Mouse (Mus musculus) effector memory CD4-positive, alpha-beta T cell, adult 7 months (primary cell): ENCODE measurements around the gene Nploc4. TPM values are rescaled to one million over a fixed set of nuclear protein-coding genes. Genes with fewer than 3 reads are reported as not detected.

ENCODE experiments used
- polyA plus RNA-seq: library from polyadenylated mRNA; unstranded; fragments of 100-300 nt; shearing (Covaris generic); gene quantifications from one replicate; pipeline ENCODE4 v1.2.1, GENCODE M21; 2017

Nploc4 gene
- 50.4 TPM for polyA plus RNA-seq

DNA sequence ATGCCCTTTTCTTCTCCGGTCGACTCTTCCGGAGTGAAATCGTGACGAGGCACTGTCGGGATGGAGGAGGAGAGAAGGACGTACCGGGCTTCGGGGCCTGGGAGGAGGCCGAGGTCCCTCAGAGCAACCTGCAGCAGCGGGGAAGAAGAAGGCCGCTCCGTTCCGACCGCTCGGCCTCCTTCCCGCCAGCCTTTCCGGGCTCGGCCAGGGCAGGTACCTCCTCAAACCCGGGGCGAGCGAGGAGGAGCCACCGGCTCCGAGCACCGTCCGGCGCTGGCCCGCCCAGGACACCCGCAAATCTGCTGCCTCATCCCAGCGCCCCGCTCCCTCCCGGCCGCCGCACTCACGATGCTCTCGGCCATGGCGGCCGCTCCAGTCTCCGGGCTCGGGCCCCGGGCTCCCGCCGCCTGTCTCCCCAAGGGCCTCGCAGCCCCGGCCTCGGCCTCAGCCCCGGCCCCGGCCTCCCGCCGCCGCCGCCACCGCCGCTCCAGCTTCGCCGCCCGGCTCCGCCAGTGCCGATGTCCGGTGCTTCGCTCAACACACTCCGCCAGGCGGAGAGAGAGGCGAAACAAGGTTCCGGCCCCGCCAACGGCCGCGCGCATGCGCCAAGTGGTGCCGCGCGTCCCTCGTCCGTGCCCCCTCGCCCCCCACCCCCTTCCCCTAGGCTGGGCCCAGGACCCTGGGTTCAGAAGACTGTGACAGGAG is at the start of gene Nploc4:
Nploc4 (minus strand) TSS at position 557 of the 705 bp plus-strand sequence.

DNA sequence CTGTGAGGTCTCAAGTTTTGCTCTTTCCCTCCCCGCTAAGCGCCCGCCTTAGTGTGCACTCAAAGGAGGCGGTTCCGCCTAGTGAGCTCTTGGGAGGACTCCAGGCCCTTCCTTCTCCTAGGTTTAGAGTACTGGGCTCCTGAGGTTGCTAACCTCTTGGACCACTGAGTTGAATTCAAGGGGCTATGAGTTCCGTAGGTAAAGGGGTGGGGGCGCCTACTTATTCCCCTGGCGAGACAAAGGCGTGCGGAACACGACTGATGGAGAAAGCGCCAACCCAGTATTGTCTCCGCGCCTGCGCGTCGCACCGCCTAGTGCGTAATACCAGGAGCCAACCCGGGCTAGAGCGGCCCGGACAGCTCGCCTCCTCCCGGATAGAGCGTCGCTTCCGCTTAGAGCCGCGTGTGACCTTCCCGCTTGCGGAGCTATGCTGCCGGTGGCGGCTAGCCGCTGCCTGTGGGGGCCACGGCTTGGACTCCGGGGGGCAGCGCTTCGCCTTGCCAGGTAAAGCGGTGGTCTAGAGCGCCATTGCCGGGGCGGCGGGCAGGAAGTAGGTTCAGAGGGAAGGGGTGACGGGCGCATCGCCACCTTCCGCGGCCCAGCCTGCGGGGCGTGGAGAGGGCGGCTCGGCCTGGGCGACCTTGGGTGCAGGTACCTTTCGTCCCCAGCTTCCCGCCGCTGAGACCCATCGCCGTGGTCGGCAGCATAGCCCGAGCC is 46.9 kb upstream of the Nploc4 start, which contains the start of gene Mrpl12:
Mrpl12 (plus strand) TSS at position 349 of the 717 bp plus-strand sequence.

DNA sequence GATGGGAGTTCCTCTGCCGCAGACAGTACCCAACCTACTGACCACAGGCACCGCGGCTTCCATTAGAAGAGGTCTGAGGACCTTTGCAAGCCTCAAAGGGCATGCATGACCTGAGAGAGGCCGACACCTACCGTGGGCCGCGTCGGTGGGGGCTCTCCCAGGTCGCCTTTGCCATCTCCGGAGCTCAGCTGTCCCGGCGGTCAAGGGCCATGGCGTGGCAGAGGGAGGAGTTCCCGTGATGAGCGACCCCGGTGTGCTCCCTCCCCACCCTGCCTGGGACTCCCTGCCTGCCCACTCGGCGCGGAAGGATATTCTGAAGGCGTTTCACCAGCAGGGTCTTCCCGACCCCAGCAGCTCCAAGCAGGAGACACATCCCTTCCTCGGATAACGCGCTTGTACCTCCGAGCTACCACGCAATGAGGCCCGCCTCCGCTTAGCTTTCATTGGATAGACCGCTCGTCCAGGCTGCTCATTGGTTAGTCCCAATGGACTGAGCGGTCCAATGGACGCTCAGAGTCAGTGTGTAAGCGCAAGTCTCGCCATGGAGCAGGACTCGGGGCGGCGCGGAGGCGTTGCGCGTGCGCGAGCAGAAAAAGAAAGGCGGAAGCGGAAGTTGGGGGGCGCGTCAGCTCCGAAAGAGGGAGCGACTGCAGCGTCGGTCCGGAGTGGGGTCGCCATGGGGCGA is 29.7 kb upstream of the Nploc4 start, which contains the start of gene Arl16:
Arl16 (minus strand) TSS at position 557 of the 685 bp plus-strand sequence.

DNA sequence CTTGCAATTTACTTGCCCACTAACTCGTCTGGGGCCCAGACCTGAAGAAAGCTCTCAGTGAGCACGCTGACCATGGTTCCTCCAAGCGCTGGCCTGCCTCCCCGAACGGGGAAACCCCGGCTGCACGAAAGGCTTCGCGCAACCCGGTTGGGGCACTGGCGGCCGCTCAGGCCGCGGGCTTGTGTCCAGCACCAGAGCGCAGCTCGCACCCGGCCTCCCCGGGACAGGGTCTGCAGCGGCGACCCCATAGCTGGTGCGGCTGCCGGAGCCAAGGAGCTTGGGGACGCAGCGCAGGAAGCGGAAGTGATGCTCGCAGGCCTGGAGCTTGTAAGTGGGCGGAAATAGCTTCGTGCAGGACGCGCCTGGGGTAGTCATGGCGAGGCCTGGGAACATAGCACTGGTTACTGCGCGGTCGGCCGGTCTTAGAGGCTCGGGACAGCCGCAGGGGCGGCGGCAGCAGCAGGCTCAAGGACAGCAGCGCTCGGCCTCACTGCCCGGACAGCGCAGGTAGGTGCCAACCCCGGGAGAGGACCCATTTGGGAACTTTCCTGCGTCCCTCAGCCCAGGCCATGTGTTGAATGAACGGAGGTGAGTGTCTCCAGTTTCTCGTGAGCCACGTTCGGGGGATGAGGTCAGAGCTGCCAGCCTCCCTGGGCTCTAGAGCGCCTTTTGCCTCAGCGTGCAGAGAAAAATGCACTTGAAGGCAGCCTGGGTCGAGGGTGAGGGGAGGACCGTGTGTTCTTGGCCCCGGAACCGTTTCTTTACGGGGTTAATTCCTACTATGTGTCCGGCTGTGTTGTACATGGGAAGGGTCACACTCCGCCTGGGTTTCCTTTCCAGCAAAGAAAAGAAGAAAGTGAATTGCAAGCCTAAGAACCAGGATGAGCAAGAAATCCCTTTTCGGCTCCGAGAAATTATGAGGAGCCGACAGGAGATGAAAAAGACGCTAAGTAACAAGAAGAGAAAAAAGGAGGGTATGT is 20.6 kb upstream of the Nploc4 start, which contains the start of the genes Oxld1 and Ccdc137:
Oxld1 (minus strand) TSS at position 297 of the 980 bp plus-strand sequence.
Ccdc137 (plus strand) TSS at position 344 of the 980 bp plus-strand sequence.

DNA sequence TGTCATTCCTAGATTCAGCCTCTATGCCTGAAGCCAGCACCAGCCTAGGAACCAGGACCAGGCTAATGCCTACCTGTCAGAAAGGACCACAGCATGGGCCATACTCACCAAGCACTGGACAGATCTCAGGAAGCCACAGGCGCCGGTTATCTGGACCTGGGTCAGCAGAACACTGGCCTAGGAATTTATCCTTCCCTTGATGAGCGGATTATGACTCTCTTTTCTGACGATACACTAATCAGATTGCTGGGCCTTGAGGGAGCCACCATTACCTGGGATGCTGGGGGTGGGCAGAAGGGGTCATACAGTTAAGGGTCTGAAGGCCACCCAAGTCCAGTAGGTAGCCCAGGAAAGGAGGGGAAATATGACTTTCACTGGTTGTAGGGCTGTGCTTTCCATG is 15.8 kb upstream of the Nploc4 start, which contains the start of gene Pde6g:
Pde6g (minus strand) TSS at position 195 of the 400 bp plus-strand sequence.

DNA sequence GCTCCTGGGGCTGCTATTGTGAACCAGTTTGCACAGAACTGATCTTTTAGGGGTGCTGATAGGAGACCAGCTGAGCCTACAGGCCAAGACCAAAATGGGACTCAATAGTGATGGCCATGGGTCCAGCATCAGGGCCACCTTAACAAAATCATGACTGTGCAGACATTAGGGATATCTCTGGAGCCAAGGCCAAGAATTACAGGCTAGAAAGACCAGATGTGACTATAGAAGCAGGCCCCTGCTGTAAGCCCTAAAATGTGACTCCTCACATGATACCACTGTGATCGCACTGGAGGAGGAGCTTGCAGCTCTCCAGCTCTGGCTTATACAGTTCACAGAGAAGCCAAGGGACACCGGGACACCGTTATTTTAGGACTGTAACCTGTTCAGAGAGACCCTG is 4.8 kb upstream of the Nploc4 start, which contains the start of gene Tspan10:
Tspan10 (plus strand) TSS at position 301 of the 400 bp plus-strand sequence.

DNA sequence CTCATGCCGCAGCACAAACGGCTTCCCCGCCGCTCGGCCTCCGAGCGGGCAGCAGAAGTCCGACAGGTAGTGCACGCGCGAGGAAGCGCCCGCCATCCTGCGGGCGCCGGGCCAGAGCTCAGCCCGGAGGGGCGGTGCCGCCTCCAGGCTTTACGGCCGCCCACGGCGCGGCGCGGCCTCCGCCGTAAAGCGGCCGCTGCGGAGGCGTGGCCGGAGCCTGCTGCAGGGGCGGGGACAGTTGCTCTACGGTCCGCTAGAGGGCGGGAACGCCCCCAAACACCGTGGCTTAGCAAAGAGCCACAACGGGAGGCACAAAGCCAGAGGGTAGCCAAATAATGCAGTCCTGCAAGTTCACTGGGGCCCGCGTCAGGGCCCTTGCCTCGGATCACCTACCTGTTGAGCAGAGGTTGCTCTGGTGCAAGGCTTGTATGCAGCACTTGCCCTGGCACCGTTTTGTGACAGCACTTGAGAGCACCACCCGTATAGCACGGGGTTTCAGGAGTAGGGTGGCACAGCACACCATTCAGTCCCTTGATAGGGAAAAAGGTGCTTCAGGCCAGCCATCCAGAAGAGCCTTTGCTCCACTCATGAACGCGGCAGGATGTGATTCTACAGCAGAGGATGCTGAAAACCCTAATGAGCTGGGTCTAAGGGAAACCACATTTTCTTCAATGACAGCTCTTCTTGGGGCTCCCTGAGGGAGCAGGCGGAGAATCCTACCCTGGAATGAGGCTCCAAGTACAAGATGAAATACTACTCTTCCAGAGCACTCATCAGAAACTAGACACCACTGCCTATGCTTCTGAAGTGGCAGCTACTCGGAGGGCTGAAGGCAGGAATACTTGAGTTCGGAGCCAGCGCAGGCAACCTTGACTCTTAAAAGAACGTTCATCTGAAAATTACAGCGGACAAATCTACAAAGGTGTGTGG is 58.6 kb downstream of the Nploc4 start, which contains the start of gene Faap100:
Faap100 (minus strand) TSS at position 154 of the 930 bp plus-strand sequence.

DNA sequence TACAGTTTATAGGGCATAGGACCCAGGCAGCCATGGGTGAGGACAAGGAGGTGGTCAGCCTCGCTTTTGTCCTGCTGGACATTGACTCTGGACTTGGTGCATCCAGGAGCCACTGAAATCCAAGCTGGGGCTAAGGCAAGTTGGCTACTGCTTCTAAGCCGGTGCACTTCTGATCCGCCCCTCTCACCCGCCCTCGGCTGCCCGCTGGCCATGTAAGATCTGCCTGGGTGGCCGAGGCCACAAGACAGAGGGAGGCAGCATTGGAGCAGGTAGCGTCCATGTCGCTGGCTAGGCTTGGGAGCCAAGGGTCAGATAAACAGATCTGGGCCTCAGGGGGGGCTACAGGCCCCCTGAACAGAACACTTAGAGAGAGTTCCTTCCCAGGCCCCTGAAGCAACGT is 76.2 kb downstream of the Nploc4 start, which contains the start of gene Fscn2:
Fscn2 (plus strand) TSS at position 240 of the 400 bp plus-strand sequence.

DNA sequence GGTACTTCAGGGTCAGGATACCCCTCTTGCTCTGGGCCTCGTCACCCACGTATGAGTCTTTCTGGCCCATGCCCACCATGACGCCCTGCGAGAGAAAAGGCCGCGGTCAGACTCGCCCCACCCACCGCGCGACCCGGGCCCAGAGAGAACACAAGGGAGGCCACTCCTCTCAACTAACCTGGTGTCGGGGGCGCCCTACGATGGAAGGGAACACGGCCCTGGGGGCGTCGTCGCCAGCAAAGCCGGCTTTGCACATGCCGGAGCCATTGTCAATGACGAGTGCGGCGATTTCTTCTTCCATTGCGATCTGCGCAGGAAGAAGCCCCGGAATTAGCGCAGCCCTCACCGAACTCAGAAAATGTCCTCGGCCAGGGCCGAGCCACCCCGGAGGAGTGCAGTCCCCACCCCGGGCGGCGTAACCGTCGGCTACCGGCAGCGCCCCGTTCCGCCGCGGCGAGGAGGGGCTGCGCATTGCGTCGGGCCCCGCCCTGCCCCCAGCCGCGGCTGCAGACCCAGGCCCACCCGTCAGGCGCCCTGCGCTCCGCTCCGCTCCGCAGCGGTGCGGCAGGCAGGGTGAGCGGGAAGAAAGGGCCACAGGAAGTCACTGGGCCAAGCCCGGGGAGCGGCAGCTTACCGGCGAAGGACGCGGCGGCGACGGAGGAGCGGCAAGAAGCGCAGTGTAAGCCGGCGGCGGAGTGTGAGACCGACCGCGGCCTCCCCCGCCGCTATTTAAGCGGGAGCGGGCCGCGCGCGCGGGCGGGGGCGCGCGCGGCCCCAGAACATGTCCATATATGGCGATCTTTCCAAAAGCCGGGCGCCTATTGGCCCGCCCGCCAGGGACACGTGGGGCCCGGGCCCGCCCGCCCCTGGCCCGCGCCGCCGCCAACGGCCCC is 89.5 kb downstream of the Nploc4 start, which contains the start of gene Actg1:
Actg1 (minus strand) TSS at position 752 of the 893 bp plus-strand sequence.

Other genes starting within 250 kb of the Nploc4 start
- 0.18 TPM for gene Bahcc1, start 204.8 kb downstream of the Nploc4 start, polyA plus RNA-seq
- gene Actg1, start 89.2 kb downstream of the Nploc4 start, polyA plus RNA-seq: 2,851 TPM
- gene Fscn2, start 76.2 kb downstream of the Nploc4 start, polyA plus RNA-seq: 0.22 TPM
- gene Faap100, start 58.9 kb downstream of the Nploc4 start, polyA plus RNA-seq: 24.0 TPM
- not detected for gene Tspan10, start 4.9 kb upstream of the Nploc4 start, polyA plus RNA-seq
- gene Pde6g, start 15.8 kb upstream of the Nploc4 start, polyA plus RNA-seq: 0.60 TPM
- gene Oxld1, start 20.4 kb upstream of the Nploc4 start, polyA plus RNA-seq: 3.9 TPM
- 25.7 TPM for gene Ccdc137, start 20.4 kb upstream of the Nploc4 start, polyA plus RNA-seq
- gene Arl16, start 29.9 kb upstream of the Nploc4 start, polyA plus RNA-seq: 11.9 TPM
- 29.6 TPM for gene Mrpl12, start 46.9 kb upstream of the Nploc4 start, polyA plus RNA-seq
- gene Slc25a10, start 54.1 kb upstream of the Nploc4 start, polyA plus RNA-seq: 7.6 TPM
- not detected for gene Gcgr, start 93.0 kb upstream of the Nploc4 start, polyA plus RNA-seq
- gene Mcrip1, start 112.0 kb upstream of the Nploc4 start, polyA plus RNA-seq: 59.6 TPM
- gene Ppp1r27, start 113.4 kb upstream of the Nploc4 start, polyA plus RNA-seq: not detected
- 172 TPM for gene P4hb, start 135.5 kb upstream of the Nploc4 start, polyA plus RNA-seq
- gene Arhgdia, start 143.9 kb upstream of the Nploc4 start, polyA plus RNA-seq: 768 TPM
- gene Alyref, start 160.7 kb upstream of the Nploc4 start, polyA plus RNA-seq: 279 TPM
- 67.7 TPM for gene Anapc11, start 160.7 kb upstream of the Nploc4 start, polyA plus RNA-seq
- gene Npb, start 170.8 kb upstream of the Nploc4 start, polyA plus RNA-seq: not detected
- 135 TPM for gene Pcyt2, start 180.2 kb upstream of the Nploc4 start, polyA plus RNA-seq
- gene Sirt7, start 187.5 kb upstream of the Nploc4 start, polyA plus RNA-seq: 155 TPM
- 31.8 TPM for gene Mafg, start 195.9 kb upstream of the Nploc4 start, polyA plus RNA-seq
- 0.44 TPM for gene Pycr1, start 206.1 kb upstream of the Nploc4 start, polyA plus RNA-seq
- gene Myadml2, start 210.4 kb upstream of the Nploc4 start, polyA plus RNA-seq: not detected
- not detected for gene Notum, start 223.5 kb upstream of the Nploc4 start, polyA plus RNA-seq
- gene Aspscr1, start 235.3 kb upstream of the Nploc4 start, polyA plus RNA-seq: 111 TPM